Mouse (Mus musculus) cerebellum, postnatal 14 days (tissue): ENCODE results near the gene Slc30a3.
"Not testable (repeated sequence)": the region's sequence is repeated elsewhere in the genome, so short reads cannot be mapped to it uniquely, and the experiment has no call there.

Experiments
- DNase-seq, 2 experiments: peaks; one replicate each; pipeline ENCODE4 v3.0.0; 2021; ENCODE audit warnings: mixed read lengths in 2 of 2

Gene Slc30a3

GRCm38 (mm10) chr5:31048763-31049641, 59.0 kb downstream of the Slc30a3 start, which contains the start of gene Slc5a6:
Gene Slc5a6 (minus strand): TSS chr5:31048924.
- peak; percentile 62 to 63 for DNase-seq

GRCm38 (mm10) chr5:31047848-31048762, 59.9 kb downstream of the Slc30a3 start, which contains the start of gene Atraid:
Gene Atraid (plus strand): TSS chr5:31048312.
- peak; percentile 99 for DNase-seq

- DNase-seq: no peak
These were observed 61.0 kb downstream of the Slc30a3 start for GRCm38 (mm10) chr5:31047074-31047473.

- DNase-seq: no peak
These were observed 61.6 kb downstream of the Slc30a3 start for GRCm38 (mm10) chr5:31046416-31046815.

GRCm38 (mm10) chr5:31038171-31038845, 69.7 kb downstream of the Slc30a3 start:
- DNase-seq: no peak

- not testable (repeated sequence) for DNase-seq
These were observed 71.5 kb downstream of the Slc30a3 start for GRCm38 (mm10) chr5:31036556-31036955.
